ENCODE assay signal across 8 mouse cellular contexts in genomic region chr2:131211026-131211615, GRCm38 (mm10). TPM values are rescaled to one million over a fixed set of nuclear protein-coding genes. Genes with fewer than 3 reads are reported as not detected.
A peak's percentile ranks its signal among the peaks of the same experiment; 100 is the strongest.
DNase-seq lines count a peak whose midpoint lies in the region; ATAC-seq and TF ChIP-seq lines count a peak whose summit lies in the region.

No protein-coding gene starts in this region.

- peak overlapping the region; percentile 82 for H3K4me3 ChIP-seq in cerebellum, adult 2 months (replicated peaks; ENCODE audit: insufficient read depth, low read depth, low read length)
- peak overlapping the region; percentile 70 for H3K4me3 ChIP-seq in heart, embryonic 11.5 days (ENCODE audit: low read depth, low read length)
- peak overlapping the region; percentile 94 for H3K4me3 ChIP-seq in megakaryocyte, embryonic 14.5 days (replicated peaks)

- H3K27ac ChIP-seq in cerebellum, adult 2 months (ENCODE audit: insufficient read depth, low read length): peak overlapping the region; percentile 80; the same call in 1 of the 2 replicates
- peak overlapping the region; percentile 86; the same call in 1 of the 2 replicates for H3K27ac ChIP-seq in heart, embryonic 11.5 days (ENCODE audit: low read depth, low read length)

- peaks cover 6% of the 10 kb centered on the region; the same call in 1 of the 2 replicates for H3K36me3 ChIP-seq in heart, embryonic 11.5 days (ENCODE audit: control insufficient read depth, insufficient read depth, low read length)
- H3K36me3 ChIP-seq in megakaryocyte, embryonic 14.5 days (replicated peaks; ENCODE audit: low read length): peaks cover 32% of the 10 kb centered on the region

- 11% methylated on average over 9 of the region's 9 CpGs for WGBS in cerebellum, adult 2 months
- WGBS in heart, embryonic 11.5 days (ENCODE audit: insufficient replicate concordance): 61% methylated on average over 9 of the region's 9 CpGs

- no peak for TF ChIP-seq POLR2A in cerebellum, adult 2 months (IDR thresholded peaks at IDR 0.05; ENCODE audit: borderline replicate concordance, insufficient read depth, low read length)

- H3K9ac ChIP-seq in heart, embryonic 11.5 days (ENCODE audit: low read depth, low read length): peak overlapping the region; percentile 88

- TF ChIP-seq CTCF in cerebellum, adult 2 months (IDR thresholded peaks at IDR 0.05; ENCODE audit: borderline replicate concordance, insufficient read depth, low read depth, low read length): no peak

- H3K9me3 ChIP-seq in heart, embryonic 11.5 days (replicated peaks; ENCODE audit: control insufficient read depth, low read length): no peaks in the 10 kb centered on the region
- no peaks in the 10 kb centered on the region for H3K9me3 ChIP-seq in megakaryocyte, embryonic 14.5 days

- peak overlapping the region; percentile 73 for H3K4me2 ChIP-seq in heart, embryonic 11.5 days

- H3K27me3 ChIP-seq in cerebellum, adult 2 months (ENCODE audit: control insufficient read depth, insufficient read depth, low read length): no peaks in the 10 kb centered on the region
- no peaks in the 10 kb centered on the region for H3K27me3 ChIP-seq in heart, embryonic 11.5 days (ENCODE audit: control insufficient read depth, insufficient read depth, low read length)
- peaks cover 4% of the 10 kb centered on the region for H3K27me3 ChIP-seq in megakaryocyte, embryonic 14.5 days (replicated peaks)

- H3K4me1 ChIP-seq in cerebellum, adult 2 months (ENCODE audit: control insufficient read depth, insufficient read depth, low read length): peaks cover 7% of the 10 kb centered on the region
- peaks cover 10% of the 10 kb centered on the region; the same call in 1 of the 2 replicates for H3K4me1 ChIP-seq in heart, embryonic 11.5 days (ENCODE audit: control insufficient read depth, insufficient read depth, low read length)
- peaks cover 77% of the 10 kb centered on the region for H3K4me1 ChIP-seq in megakaryocyte, embryonic 14.5 days

- ATAC-seq in heart, embryonic 11.5 days (replicated peaks; ENCODE audit: insufficient number of reproducible peaks, low FRiP score, low TSS enrichment): no peak

- intact Hi-C loops in heart, postnatal 25 days (cut with DNase I): loop anchor here (2.0 kb wide), 2 partner anchors 30 to 42 kb away; partner anchors contain the start of gene Cenpb
- intact Hi-C loops in left cerebral cortex, postnatal 10 days (cut with DNase I): no loop called here

- DNase-seq in heart, adult 18-20 months: peak; percentile 43 to 67
- DNase-seq in heart, postnatal 25 days (ENCODE audit: low spot score): no peak
- peak; percentile 47 to 59 for DNase-seq in cerebellum, adult 2 months
- peak; percentile 34 for DNase-seq in kidney, postnatal 14 days
- no peak for DNase-seq in left cerebral cortex, postnatal 10 days (ENCODE audit: extremely low spot score in 1 of 2, low spot score in 2 of 2)
- no peak for DNase-seq in right cerebral cortex, postnatal 14 days

RNA-seq across cellular contexts. Expression of gene Ap5s1, which starts 4.2 kb away (rescaled TPM):
- 10 to 100 TPM; 36.7 to 41.7 TPM for total RNA-seq in heart, adult 18-20 months (2021)
- 10 to 100 TPM; 34.4 to 42.7 TPM for total RNA-seq in heart, postnatal 25 days (2021)
- polyA plus RNA-seq in cerebellum, adult 2 months (2012; rRNA removed): 43.7 and 44.7 TPM in 2 replicates
- polyA plus RNA-seq in heart, embryonic 11.5 days (2014; fragmentation: Nextera tagmentation; extraction: Ambion mirVana): 30.3 and 31.2 TPM in 2 replicates
- 7.7 and 14.6 TPM in 2 replicates for polyA plus RNA-seq in megakaryocyte, embryonic 14.5 days (2012; ENCODE audit: insufficient read depth, low replicate concordance)
- total RNA-seq in left cerebral cortex, postnatal 10 days (2021): 10 to 100 TPM; 21.2 to 23.6 TPM

RNA-seq across cellular contexts. Expression of gene Mavs, which starts 22.7 kb away (rescaled TPM):
- 10 to 100 TPM; 64.0 to 78.2 TPM for total RNA-seq in heart, adult 18-20 months (2021)
- total RNA-seq in heart, postnatal 25 days (2021): 10 to 100 TPM; 69.3 to 69.9 TPM
- 11.6 and 12.6 TPM in 2 replicates for polyA plus RNA-seq in cerebellum, adult 2 months (2012; rRNA removed)
- 15.2 and 18.5 TPM in 2 replicates for polyA plus RNA-seq in heart, embryonic 11.5 days (2014; fragmentation: Nextera tagmentation; extraction: Ambion mirVana)
- 12.8 and 15.6 TPM in 2 replicates for polyA plus RNA-seq in megakaryocyte, embryonic 14.5 days (2012; ENCODE audit: insufficient read depth, low replicate concordance)
- total RNA-seq in left cerebral cortex, postnatal 10 days (2021): 1 to 10 TPM; 4.4 to 4.9 TPM

RNA-seq across cellular contexts. Expression of gene Spef1, which starts 24.0 kb away (rescaled TPM):
- 1 to 10 TPM; 4.7 to 5.5 TPM for total RNA-seq in heart, adult 18-20 months (2021)
- total RNA-seq in heart, postnatal 25 days (2021): 1 to 10 TPM; 7.1 to 8.7 TPM
- 9.9 and 10.2 TPM in 2 replicates for polyA plus RNA-seq in cerebellum, adult 2 months (2012; rRNA removed)
- 1.2 and 1.7 TPM in 2 replicates for polyA plus RNA-seq in heart, embryonic 11.5 days (2014; fragmentation: Nextera tagmentation; extraction: Ambion mirVana)
- polyA plus RNA-seq in megakaryocyte, embryonic 14.5 days (2012; ENCODE audit: insufficient read depth, low replicate concordance): 1.5 and 1.7 TPM in 2 replicates
- 10 to 100 TPM; 17.4 to 18.6 TPM for total RNA-seq in left cerebral cortex, postnatal 10 days (2021)

RNA-seq across cellular contexts. Expression of gene Cdc25b, which starts 24.4 kb away (rescaled TPM):
- 1 to 10 TPM; 2.9 to 5.9 TPM for total RNA-seq in heart, adult 18-20 months (2021)
- 1 to 10 TPM; 6.1 to 8.1 TPM for total RNA-seq in heart, postnatal 25 days (2021)
- 25.7 and 26.4 TPM in 2 replicates for polyA plus RNA-seq in cerebellum, adult 2 months (2012; rRNA removed)
- polyA plus RNA-seq in heart, embryonic 11.5 days (2014; fragmentation: Nextera tagmentation; extraction: Ambion mirVana): 41.1 and 41.8 TPM in 2 replicates
- 10.8 and 13.1 TPM in 2 replicates for polyA plus RNA-seq in megakaryocyte, embryonic 14.5 days (2012; ENCODE audit: insufficient read depth, low replicate concordance)
- total RNA-seq in left cerebral cortex, postnatal 10 days (2021): 10 to 100 TPM; 17.0 to 17.2 TPM

RNA-seq across cellular contexts. Expression of gene Cenpb, which starts 31.3 kb away (rescaled TPM):
- 10 to 100 TPM; 76.7 to 79.6 TPM for total RNA-seq in heart, adult 18-20 months (2021)
- total RNA-seq in heart, postnatal 25 days (2021): 10 to 100 TPM; 76.6 to 80.9 TPM
- polyA plus RNA-seq in cerebellum, adult 2 months (2012; rRNA removed): 66.2 and 72.5 TPM in 2 replicates
- polyA plus RNA-seq in heart, embryonic 11.5 days (2014; fragmentation: Nextera tagmentation; extraction: Ambion mirVana): 4.1 and 4.6 TPM in 2 replicates
- 147 and 259 TPM in 2 replicates for polyA plus RNA-seq in megakaryocyte, embryonic 14.5 days (2012; ENCODE audit: insufficient read depth, low replicate concordance)
- 10 to 100 TPM; 93.6 to 97.1 TPM for total RNA-seq in left cerebral cortex, postnatal 10 days (2021)

Comparison
In these comparisons a context has a peak if more than half of its experiments do, and no peak if none do; other contexts are left out.
1. DNase-seq: peak in heart, adult 18-20 months (2 of 2), cerebellum, adult 2 months (2 of 2) and kidney, postnatal 14 days (single experiment); none in heart, postnatal 25 days (single experiment), left cerebral cortex, postnatal 10 days (0 of 2) and right cerebral cortex, postnatal 14 days (single experiment).
2. RNA of gene Mavs, which starts 22.7 kb away (total RNA-seq): 64.0 to 78.2 TPM in heart, adult 18-20 months and 69.3 to 69.9 TPM in heart, postnatal 25 days; 4.4 to 4.9 TPM in left cerebral cortex, postnatal 10 days; every median in the first group is over 10 times any median in the second.
3. Peak in every context shown above with its lines, with median percentiles within 50 percentile points of each other: H3K4me3 ChIP-seq.